Mouse (Mus musculus) neutrophil, adult 5-6 weeks (primary cell): ENCODE results near the gene Ctdsp2. TPM values are rescaled to one million over a fixed set of nuclear protein-coding genes. Genes with fewer than 3 reads are reported as not detected.

Source experiments
- ATAC-seq: fragments of 151-379, 151-347 bp; 2 replicates; pipeline ENCODE4 v1.8.0; 2017; ENCODE audit warnings: mild to moderate bottlenecking, moderate TSS enrichment; ENCODE audit not compliant: insufficient number of reproducible peaks, poor library complexity, low FRiP score, severe bottlenecking; ENCODE audit errors: extremely low read depth
- total RNA-seq: library from RNA; stranded (forward); fragments of 200-1000 nt; gene quantifications from 2 replicates; pipeline ENCODE4 v1.2.3, GENCODE M21; 2017

Gene Ctdsp2
- total RNA-seq, 1 experiment from 2014 or later, result 64.6 TPM

DNA sequence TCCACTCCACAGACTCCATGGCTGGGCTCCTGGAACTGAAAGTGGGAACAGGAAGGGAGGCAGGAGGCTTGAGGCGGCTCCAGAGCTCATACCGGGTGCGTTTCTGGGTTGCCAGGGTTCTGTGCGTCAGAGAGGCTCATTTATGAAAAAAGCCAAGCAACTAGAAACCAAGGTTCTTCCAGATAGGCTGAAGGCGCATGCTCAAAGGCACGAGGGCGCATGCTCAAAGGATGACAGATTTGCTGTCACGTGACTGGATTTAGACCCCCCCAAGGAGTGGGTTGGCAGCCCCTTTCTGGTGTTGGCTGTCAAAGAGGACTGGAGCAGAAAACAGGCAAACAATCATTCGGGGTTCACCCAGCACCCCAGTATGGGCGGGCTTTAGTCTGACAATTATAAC, 16.8 kb upstream of the Ctdsp2 start:
- no peak for ATAC-seq

DNA sequence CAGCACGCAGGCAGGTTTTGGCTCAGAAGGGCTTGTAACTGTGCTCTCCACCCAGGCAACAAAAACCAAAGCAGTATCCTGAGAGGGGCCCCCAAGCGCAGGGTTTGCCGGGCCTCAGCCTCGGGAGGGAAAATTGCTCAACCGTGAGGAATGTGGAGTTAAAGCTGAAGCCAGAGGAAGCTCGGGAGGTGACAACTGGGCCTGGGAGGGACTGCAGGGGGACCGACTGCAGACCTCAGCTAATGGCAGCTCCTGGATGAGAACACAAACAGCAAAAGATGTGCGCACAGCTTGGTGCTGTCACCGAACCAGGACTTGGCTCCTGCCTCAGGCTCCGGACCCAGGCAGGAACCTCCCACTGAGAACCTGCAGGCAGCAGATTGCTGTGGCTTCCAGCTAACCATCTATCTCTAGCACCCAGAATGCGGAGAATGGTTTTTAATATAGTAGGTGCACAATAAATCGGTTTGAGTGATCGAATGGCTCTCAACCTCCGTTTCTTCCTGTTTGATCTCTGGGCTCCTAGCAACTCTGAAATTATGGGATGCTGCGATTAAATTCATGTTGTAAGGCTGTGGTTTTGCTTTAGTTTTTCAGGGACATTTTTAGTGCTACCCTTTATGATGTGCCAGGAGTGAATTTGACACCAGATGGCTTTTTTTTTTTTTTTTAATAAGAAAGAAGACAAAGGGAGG, 16.1 kb upstream of the Ctdsp2 start:
- no peak for ATAC-seq

DNA sequence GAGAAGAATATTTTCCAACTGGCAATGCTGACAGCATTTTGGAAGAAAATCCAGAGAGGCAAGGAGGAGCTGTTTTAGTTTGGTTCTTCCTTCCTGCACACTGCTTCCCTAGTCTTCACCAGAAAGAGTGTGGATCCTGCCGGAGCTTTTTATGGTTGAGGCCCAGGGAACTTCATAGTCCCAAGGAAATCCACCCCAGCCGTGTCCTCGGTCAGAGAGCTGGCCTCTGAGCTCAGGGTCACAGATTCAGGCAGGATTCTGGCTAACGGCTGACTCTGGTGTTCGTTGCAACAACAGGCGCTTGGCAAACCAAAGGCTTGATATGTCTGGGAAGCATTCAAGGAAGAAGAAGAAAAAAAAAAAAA, 15.6 kb upstream of the Ctdsp2 start:
- ATAC-seq, result no peak

DNA sequence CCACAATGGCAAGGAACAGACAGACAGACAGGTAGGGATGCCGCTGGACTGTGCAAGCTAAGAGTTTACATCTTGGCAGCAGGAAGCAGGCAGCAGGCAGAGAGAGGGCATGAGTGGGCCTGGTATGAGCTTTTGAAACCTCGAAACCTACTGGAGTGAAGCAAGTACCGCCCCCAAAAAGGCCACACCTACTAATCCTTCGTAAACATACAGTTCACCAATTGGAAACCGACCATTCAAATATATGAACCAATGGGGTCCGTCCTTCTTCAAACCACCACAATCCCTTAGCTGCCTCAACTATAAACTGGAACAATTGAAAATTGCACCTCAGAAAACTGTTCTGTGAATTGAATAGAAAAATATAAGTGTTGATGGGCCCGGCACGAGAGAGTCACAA, 14.7 kb upstream of the Ctdsp2 start:
- ATAC-seq, result no peak

DNA sequence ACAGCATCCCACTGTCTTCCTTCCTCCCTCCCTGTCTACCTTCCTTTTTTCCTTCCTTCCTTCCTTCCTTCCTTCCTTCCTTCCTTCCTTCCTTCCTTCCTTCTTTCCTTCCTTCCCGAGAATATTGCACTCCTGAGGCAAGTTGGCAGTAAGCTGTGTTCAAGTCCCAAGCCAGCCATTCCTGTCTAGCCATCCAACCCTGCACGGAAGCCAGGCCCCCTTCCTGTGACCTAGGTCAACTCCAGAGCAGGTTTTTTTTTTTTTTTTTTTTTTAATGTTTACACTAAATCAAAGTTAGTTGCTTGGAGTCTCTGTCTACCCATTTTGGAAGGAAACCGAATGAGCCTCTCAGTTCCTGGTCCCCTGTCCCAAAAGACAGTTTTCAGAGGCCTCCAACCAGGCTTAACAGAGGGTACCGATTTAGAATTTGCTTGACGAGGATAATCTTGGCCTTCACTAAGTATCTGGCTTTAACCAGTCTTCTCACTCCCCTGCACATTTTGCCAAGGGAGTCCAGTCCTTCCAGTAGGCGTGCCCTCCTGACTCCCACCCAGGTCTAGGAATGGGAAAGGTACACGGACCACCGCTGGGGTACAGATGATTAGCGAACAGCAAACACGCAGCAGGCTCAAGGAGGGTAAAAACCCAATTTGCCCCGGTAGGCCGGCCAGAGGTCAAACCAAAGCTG, 7.0 kb upstream of the Ctdsp2 start:
- no peak for ATAC-seq

DNA sequence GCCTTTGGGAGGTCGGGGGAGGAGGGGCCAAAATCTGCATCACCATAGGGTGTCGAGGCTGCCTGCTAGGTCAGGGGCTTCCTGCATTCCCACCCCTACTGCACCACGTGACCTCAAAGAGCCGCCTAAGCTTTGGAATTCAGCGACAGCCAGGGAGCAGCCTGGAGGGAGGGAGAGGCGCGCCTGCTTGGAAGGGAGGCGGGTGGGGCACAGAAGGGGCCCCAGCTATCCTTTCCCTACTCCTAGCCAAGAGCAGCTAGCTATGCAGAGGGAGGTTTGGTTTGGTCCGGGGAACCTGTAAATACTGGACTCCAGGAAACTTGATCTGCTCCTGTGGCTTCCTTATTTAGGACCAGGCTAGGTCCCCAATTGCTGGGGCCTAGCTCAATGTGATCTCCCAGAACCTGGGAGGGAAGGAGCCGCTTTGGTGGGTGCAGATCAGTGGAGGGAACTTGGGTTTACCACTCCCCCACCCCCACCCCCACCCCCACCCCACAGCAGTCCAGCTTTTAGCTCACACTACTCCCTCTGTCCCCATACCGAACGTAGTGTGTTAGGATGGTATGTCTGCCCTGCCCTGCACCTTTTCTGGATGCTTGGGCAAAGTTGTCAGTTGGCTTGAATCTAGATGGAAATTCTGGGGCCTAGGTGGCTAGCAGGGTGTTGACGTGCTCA, 6.3 kb upstream of the Ctdsp2 start:
- no peak for ATAC-seq

DNA sequence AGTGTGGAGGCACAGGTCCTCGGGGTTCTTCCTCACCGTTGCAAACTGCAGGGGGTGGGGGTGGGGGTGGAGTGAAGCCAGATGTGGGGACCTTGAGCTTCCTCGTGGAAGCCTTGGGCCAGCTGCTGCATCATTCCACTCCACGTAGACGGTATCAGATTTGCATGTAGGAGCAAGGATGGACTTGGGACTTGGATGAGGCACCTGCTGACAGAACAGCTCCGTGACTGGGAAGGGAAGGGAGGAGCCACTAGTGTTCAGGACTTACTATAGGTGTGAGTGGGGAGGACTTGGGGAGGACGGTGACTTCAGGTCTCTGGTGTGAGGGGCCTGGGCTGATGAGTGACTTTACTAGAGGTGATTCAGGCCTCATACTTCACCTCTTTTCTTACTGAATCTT, 5.5 kb upstream of the Ctdsp2 start:
- ATAC-seq, result no peak

DNA sequence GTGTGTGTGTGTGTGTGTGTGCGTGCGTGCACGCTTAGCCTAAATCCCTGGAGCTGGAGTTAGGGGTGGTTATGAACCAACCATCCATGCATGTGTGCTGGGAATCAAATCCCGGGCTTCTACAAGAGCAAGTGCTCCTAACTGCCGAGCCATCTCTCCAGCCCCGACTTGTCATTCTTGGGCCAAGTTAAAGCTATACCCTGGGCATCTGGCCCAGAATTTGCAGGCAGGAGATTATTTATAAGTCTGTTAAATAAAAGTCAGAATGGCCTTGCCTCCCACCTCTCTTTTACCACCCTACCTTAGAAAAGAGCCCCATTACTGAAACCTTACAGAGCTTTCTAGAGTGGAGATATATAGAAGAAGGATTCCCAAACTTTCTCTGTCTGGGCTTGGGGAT, 2.8 kb upstream of the Ctdsp2 start:
- ATAC-seq, result no peak

DNA sequence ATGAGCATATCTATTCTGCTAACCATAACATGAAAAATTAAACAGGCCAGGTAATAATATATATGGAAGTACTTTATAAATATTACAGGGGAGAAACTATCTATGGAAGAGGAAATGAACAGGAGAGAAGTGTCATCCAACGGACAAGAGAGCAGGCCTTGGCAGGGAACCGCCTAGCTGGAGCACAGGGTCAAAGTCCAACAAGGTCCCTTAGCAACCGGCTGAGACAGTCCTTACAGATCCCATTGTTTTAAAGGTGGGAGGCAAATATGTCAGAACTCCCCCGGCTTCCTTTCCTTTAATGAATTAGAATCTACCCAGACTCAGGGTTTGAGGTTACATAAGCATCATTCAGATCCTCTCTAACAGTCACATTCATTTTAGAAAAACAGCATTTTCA, 1.4 kb upstream of the Ctdsp2 start:
- ATAC-seq, result no peak

DNA sequence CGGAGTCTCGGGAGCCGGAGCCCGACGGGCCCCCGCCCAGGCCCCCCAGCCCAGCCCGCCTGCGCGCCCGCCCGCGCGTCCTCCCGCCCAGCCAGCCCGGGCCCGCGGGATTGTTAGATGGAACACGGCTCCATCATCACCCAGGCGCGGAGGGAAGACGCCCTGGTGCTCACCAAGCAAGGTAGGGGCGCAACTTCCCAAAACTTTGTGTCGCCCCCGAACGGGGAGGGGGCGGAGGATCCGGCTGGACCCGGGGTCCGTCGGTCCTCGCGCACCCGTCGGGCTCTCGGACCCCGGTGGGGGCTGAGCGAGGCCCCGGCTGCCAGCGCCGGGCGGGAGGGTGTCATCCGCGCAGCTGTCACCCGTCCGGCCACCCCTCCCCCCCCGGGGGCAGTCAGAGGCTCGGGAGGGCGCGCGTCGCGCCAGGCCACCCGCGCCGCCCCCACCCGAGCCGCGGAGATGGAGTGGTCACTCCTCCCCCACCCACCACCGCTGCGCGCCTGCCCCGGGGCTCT, 661 bp downstream of the Ctdsp2 start:
- no peak for ATAC-seq

DNA sequence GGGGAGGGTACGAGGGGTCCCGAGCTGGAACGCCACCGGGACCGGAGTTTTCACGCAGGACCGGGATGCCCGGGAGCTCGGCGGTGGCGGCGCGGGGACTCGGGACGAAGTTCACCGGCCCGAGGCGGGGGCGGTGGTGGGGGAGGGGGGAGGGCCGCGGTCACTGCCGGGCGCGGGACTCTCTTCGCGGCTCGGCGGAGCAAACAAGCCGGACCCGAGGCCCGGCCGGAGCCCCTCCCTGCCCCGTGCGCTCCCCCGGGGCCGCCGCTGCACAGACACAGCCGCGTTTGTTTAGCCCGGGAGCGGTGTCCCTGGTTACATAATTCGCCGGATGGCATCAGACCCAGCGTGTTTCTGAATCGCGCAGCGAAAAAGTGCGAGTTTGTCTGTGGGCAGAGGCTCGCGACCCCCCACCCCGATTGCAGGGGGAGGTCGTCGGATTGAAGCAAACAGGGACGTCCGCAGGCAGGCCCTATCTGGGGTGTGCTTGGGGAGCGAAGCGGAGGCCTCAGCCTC, 1.2 kb downstream of the Ctdsp2 start:
- ATAC-seq, result no peak

DNA sequence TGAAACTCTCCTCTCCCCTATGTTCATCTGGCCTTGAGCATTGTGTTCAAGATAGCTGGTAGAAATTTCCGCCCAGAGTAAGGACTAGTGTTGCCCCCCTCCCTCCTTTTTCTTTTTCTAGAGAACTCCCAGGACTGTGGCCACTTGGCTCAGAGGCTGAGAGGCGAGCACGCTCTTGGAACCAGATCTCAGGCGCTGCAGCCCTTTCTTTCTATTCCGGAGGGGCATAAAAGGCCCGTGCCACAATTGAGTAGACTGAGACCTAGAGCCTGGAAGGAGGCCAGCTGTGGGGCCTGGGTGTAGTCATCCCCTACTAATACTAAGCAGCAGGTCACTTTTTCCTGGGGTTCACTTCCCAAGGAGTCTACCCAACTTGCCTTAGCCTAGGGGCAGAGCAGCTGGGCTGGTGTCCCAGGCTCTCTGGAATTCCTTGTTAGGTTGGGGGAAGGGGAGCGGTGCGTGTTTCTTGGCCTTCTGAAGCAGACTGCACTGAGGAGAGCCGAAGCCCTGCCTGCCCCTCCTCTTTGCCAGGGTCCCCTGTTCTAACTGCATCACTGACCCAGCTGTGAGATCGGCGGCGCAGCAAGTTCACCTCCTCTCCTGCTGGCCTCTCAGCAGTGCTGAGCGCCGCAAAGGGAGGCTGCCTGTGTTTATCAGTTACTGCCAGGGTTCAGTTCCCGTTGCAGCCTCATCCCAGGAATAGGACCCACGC, 1.9 kb downstream of the Ctdsp2 start:
- ATAC-seq, result no peak

DNA sequence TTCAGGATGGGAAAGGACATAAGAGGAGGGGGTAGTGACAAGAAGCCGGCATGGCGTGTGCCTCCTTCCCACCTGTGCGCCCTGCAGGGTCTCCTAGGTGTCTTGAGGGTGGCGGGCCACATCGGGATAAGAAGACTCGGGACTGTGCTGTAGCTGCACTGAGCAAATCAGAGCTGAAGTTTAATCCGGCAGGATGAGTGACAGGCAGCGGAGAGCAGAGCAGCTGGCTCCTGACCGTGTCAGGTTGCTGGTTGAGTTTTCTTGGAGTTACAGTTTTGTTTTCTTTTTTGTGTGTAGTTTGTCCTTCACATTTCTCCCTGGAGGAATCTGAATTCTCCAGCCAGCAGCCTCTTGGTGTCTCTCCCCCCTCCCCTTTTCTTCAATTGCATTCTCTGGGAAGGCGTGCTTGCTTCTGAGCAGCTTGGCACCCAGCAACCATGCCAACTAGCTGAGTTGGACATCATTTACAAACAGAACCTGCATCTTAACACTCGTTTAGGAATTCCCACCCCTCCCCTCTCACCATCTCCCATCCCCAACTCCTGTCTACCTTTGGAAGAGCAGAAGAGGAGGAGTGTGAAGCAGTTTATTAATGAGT, 2.5 kb downstream of the Ctdsp2 start:
- ATAC-seq, result no peak

DNA sequence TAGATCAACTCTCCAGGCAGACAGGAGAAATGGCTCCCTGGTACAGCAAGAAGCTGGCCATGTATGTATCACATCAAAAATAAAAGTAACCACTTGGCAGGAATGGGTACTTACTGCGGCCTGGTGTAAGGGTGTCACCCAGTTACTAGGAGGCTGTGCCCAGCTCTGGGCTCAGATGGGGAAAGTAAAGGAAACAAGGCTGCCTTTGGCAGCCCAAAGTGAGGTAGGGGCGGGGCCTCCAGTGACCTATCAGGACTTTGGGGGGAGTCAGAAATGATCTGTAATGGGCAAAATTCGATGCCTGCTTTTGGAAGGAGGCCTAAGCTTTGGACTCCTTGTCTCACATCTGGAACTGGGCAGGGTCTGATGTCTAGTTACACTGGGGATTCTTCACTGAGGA, 3.2 kb downstream of the Ctdsp2 start:
- no peak for ATAC-seq

DNA sequence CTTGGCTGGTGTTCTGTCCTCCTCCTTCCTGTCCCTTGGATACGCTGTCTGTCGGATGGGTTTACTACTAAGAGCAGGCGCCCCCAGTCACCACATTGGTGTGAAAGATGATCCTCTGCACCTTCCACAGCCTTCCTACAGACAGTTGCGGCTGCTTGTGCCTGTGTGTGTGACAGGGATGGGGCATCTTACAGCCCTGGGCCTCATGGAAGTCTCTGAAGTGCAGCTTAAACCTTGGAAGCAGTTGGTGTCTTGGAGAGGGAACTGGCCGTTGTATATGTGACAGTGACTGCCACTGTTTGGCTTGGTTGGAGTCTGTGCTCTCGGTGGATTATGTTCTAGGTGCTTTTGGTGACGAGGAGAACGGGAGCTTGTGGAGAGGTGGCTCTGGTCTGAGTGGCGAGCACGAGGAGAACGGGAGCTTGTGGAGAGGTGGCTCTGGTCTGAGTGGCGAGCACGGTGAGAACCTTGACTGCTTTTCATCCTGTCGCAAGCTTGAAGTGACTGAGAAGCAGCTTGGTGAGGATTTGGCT, 4.7 kb downstream of the Ctdsp2 start:
- ATAC-seq, result no peak

DNA sequence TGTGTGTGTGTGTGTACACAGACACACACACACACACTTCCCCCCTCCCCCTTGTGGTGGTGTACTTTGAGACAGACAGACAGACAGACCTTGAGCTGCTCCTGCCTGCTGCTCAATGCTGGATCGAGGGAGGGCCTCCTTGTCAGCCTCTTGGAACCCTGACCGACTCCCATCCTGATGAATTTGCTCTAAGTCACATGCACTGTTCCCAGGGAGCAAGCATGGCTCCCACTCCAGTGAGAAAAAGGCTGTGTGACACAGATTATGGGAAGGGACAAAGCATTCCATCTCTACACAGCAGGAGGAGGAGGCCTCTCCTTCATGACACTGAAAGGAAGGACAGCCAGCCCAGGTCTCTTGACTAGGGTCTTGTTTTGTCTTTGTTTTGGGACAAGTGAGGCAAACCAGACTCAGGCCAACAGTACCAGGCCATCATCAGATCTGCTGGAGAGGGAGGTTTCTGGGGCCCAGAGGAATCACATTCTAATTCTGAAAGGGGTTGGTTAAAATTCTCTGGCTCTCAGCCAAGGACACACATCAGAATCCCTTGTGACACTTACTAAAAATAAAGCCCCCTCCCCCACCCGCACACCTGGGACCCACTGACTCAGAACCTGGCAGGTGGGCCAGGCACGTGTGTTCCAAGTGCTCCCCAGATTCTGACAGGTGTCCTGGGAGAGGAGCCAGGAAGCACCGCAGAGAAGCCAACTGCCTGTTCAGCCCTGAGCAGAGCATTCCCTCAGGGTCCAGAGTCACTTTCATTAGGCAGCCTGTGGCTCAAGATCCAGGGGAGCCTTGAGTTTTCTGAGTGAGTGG, 5.9 kb downstream of the Ctdsp2 start:
- ATAC-seq, result no peak

DNA sequence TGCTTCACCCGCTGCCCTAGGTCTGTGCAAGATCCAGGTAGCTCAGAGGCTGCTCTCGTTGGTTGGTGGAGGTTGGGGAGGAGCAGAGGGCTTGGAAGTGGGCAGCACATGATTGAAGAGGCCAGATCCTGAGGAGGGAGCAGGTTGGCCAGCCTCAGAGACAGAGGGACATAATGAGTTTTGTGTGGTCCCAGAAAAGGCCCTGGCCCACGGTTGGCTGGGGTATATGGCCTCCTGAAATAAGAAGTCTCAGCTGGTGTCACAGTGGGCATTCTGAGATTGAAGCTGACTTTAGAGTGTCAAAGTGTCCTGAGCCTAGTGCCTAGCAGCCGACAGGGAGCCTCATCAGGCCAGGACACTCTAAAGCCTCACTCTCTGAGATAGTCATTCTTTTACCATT, 6.6 kb downstream of the Ctdsp2 start:
- no peak for ATAC-seq

DNA sequence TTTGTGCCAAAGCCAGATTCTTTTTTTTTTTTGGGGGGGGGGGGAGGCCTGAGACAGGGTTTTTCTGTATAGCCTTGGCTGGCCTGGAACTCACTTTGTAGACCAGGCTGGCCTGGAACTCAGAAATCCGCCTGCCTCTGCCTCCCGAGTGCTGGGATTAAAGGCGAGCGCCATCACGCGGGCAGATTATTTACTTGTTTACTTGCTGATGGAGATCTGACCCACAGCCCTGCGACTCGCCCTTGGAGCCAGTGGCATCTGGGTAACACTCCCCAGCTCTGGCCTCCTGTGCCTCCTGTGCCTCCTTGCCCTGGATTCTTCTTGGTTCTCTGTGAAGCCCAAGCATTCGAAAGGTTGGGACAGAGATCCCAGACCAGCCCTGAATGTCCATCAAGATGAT, 7.1 kb downstream of the Ctdsp2 start:
- ATAC-seq, result no peak
